Mouse (Mus musculus): ENCODE results near the gene Xpo5.

DNA sequence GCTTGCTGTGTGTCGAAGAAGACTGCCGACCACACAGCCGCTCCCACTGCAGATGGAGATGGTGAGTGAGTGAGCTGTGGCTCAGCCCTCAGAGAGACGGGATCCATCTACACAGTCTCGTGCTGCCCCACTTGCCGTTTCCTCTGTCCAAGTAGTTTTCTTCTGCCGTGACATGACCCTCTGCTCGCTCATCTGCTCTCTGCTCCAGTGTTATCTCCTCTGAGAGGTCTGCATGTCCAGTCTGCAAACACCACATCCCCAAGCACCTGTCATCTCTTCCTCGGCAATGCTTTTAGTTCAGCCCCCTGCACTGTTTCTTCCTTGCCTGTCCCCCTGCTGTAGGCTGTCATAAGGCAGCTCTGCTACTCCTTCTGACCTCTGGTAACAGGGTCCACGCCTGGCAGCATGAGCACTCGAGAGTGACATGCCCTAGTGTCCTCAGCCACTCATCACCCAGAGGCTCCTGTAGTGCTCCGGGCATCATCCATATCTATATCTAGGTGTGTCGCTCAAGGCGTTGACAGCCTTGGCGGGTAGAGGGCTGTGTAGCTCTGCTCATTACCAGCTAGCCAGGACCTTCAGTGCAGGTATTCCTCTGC is 37.0 kb downstream of the Xpo5 start:
- TF ChIP-seq ZNF384 (IDR thresholded peaks at IDR 0.05; ENCODE audit: low read depth, low read length) (no peak), MAFK (IDR thresholded peaks at IDR 0.05; ENCODE audit: insufficient read depth, low read depth, low read length) (no peak), ZC3H11A (IDR thresholded peaks at IDR 0.05; ENCODE audit: borderline replicate concordance, low read depth, low read length) (no peak), CHD2 (IDR thresholded peaks at IDR 0.05; ENCODE audit: low read depth, low read length) (no peak)

Measured in ES-E14 (cell line).